Mouse (Mus musculus) testis, adult 2 months (tissue): ENCODE data around the gene Gtf2i.

Experiments used
- CTCF ChIP-seq: fragments of 200-500 bp; IDR thresholded peaks from 2 replicates; pipeline ENCODE4 v1.5.1; 2012; ENCODE audit warnings: low read depth, mild to moderate bottlenecking, inconsistent platforms, low read length, moderate library complexity; ENCODE audit not compliant: control insufficient read depth, insufficient read depth, insufficient replicate concordance
- POLR2A ChIP-seq: fragments of 200-500 bp; IDR thresholded peaks from 2 replicates; pipeline ENCODE4 v1.6.1; 2012; ENCODE audit warnings: low read depth, mild to moderate bottlenecking, inconsistent platforms, low read length, moderate library complexity; ENCODE audit not compliant: control insufficient read depth

- TF ChIP-seq POLR2A = no peak
- no peak for TF ChIP-seq CTCF
These were observed 32.5 kb upstream of the Gtf2i start for GRCm38 (mm10) chr5:134347066-134347465.
